Mouse (Mus musculus) embryonic facial prominence, embryonic 13.5 days (tissue): ENCODE results near the gene Rasa3. TPM values are rescaled to one million over a fixed set of nuclear protein-coding genes. Genes with fewer than 3 reads are reported as not detected.

Experiments used
- ATAC-seq: fragments of 200-750 bp; cut with Nextera tagmentation; 2 replicates; pipeline ENCODE4 v1.8.0; 2017; ENCODE audit warnings: low read depth; ENCODE audit not compliant: insufficient number of reproducible peaks, insufficient read depth, low FRiP score, low TSS enrichment
- H3K27ac ChIP-seq: fragments of 300-500 bp; sonication (generic); 2 replicates; pipeline ENCODE4 v1.5.1; 2015; ENCODE audit warnings: moderate library complexity, mild to moderate bottlenecking, inconsistent platforms
- H3K27me3 ChIP-seq: fragments of 300-500 bp; sonication (generic); 2 replicates; pipeline ENCODE4 v1.6.1; 2015; ENCODE audit warnings: mild to moderate bottlenecking, inconsistent platforms
- H3K36me3 ChIP-seq: fragments of 300-500 bp; sonication (generic); 2 replicates; pipeline ENCODE4 v1.6.1; 2015; ENCODE audit warnings: mild to moderate bottlenecking, inconsistent platforms
- H3K4me1 ChIP-seq: fragments of 300-500 bp; sonication (generic); 2 replicates; pipeline ENCODE4 v1.6.1; 2015; ENCODE audit warnings: inconsistent platforms
- H3K4me2 ChIP-seq: fragments of 300-500 bp; sonication (generic); 2 replicates; pipeline ENCODE4 v1.6.1; 2015; ENCODE audit warnings: moderate library complexity, mild to moderate bottlenecking, inconsistent platforms
- H3K4me3 ChIP-seq: fragments of 300-500 bp; sonication (generic); 2 replicates; pipeline ENCODE4 v1.5.1; 2015; ENCODE audit warnings: mild to moderate bottlenecking, inconsistent platforms
- H3K9ac ChIP-seq: fragments of 300-500 bp; sonication (generic); 2 replicates; pipeline ENCODE4 v1.6.1; 2015; ENCODE audit warnings: mild to moderate bottlenecking, inconsistent platforms
- H3K9me3 ChIP-seq: fragments of 300-500 bp; sonication (generic); 2 replicates; pipeline ENCODE4 v1.6.1; 2016; ENCODE audit warnings: inconsistent platforms
- WGBS: fragments of 180-500 bp; shearing (Covaris S2); methylation state at CpG from one replicate; pipeline ENCODE4 v1.1.7; 2015; ENCODE audit warnings: mixed read lengths; 5-methylcytosine and 5-hydroxymethylcytosine counted together
- polyA plus RNA-seq: library from polyadenylated mRNA; unstranded; fragments of >200 nt; fragmentation: Nextera tagmentation; extraction: Ambion mirVana; gene quantifications from 2 replicates; pipeline ENCODE4 v1.2.1, GENCODE M21; 2015

Gene Rasa3
- 25.5 and 29.1 TPM in 2 replicates for polyA plus RNA-seq

DNA sequence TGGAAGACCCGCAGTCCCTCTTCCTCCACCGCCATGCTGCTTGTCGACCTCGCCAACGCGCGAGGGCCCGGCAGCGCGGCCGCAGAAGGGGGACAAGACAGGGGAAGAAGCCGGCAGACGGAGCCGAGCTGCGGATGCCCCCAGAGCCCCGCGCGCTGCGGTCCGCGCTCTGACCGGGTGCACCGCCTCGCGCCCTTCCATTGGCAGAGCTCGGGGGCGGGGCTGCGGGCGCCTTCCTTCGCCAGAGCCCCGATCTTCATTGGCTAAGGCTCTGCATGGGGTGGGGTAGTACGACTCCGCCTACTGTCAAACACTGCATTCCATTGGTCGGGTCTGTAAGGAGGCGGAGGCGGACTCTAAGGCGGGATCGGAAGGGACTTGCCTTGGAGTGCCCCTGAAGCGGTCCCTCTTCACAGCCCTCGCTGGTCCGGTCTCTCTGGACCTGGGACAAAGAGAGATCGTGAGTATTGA, at the start of gene Rasa3:
TSS of gene Rasa3 (minus strand) at position 191 of the 471 bp plus-strand sequence.
- peaks cover 28% of the 10 kb centered on the region for H3K4me1 ChIP-seq
- H3K9me3 ChIP-seq: no peaks in the 10 kb centered on the region
- peak within 1 kb of the TSS; percentile 82 for H3K4me3 ChIP-seq
- no peaks in the 10 kb centered on the region for H3K36me3 ChIP-seq
- H3K9ac ChIP-seq: peak within 1 kb of the TSS; percentile 82
- peak within 1 kb of the TSS; percentile 73 for H3K27ac ChIP-seq
- WGBS: under 1% methylated on average over 42 of the region's 42 CpGs
- peaks cover 27% of the 10 kb centered on the region for H3K27me3 ChIP-seq
- peak within 1 kb of the TSS; percentile 85 for H3K4me2 ChIP-seq
- ATAC-seq: peak; percentile 98

GRCm38 (mm10) chr8:13725722-13726121, 48.3 kb upstream of the Rasa3 start:
- H3K4me2 ChIP-seq: no peak overlapping the region
- H3K27me3 ChIP-seq: no peaks in the 10 kb centered on the region
- H3K4me3 ChIP-seq: no peak overlapping the region
- H3K9me3 ChIP-seq: no peaks in the 10 kb centered on the region
- no peak overlapping the region for H3K9ac ChIP-seq
- H3K36me3 ChIP-seq: no peaks in the 10 kb centered on the region
- H3K4me1 ChIP-seq: 0 out of 2 replicates have a peak, but pooled peaks cover 5% of the 10 kb centered on the region
- no peak overlapping the region for H3K27ac ChIP-seq
- no peak for ATAC-seq

- no peaks in the 10 kb centered on the region for H3K4me1 ChIP-seq
- no peak overlapping the region for H3K4me2 ChIP-seq
- H3K27me3 ChIP-seq: no peaks in the 10 kb centered on the region
- WGBS: 86% methylated on average over 8 of the region's 8 CpGs
- no peak overlapping the region for H3K27ac ChIP-seq
- H3K9me3 ChIP-seq: no peaks in the 10 kb centered on the region
- no peaks in the 10 kb centered on the region for H3K36me3 ChIP-seq
- ATAC-seq: no peak
- no peak overlapping the region for H3K4me3 ChIP-seq
- no peak overlapping the region for H3K9ac ChIP-seq
Measured at GRCm38 (mm10) chr8:13718980-13719379, 41.6 kb upstream of the Rasa3 start.

DNA sequence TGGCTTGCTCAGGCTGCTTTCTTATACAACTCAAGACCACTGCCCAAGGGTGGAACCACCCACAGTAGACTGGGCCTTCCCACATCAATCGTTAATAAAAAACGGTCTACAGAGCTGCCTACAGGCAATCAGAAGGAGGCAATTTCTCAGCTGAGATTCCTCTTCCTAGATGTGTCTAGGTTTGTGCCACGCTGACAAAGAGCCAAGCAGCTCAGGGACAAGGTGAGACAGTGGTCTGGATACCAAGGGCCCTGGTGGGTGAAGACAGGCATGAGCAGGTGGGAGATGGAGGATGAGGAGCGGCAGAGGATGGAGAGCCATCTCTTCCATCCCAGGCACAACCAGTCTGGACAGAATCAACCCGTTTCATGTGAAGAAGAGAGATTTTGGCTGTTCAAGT, 31.1 kb upstream of the Rasa3 start:
- 82% methylated on average over 5 of the region's 5 CpGs for WGBS
- no peak for ATAC-seq
- no peak overlapping the region for H3K27ac ChIP-seq

DNA sequence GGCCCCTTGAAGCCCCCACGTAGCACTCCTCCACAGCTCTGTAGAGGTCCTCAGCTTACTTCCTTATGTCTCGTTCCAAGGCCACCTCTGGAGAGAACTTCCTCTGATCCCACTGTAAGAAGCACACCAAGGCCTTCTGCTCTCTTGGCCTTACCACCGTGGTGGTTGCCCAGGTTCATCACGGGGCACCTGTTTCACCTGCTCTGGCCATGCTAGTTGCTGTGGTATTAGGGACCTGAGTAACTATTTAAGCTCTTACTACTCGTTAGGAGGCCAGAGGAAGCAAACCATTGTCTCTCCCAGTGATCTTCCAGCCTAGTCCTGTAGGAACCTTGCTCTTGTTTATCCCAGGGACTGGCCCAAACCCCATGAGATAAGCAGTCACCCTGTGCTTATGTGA, 29.5 kb upstream of the Rasa3 start:
- 83% methylated on average over 5 of the region's 5 CpGs for WGBS
- ATAC-seq: no peak

More for the DNA sequence above, 31.1 kb upstream of the Rasa3 start:
- Histone ChIP-seq H3K9me3 (no peaks in the 10 kb centered on the region), H3K27me3 (no peaks in the 10 kb centered on the region), H3K4me3 (no peak overlapping the region), H3K9ac (no peak overlapping the region), H3K4me2 (no peak overlapping the region), H3K36me3 (no peaks in the 10 kb centered on the region), H3K4me1 (peaks cover 7% of the 10 kb centered on the region)

DNA sequence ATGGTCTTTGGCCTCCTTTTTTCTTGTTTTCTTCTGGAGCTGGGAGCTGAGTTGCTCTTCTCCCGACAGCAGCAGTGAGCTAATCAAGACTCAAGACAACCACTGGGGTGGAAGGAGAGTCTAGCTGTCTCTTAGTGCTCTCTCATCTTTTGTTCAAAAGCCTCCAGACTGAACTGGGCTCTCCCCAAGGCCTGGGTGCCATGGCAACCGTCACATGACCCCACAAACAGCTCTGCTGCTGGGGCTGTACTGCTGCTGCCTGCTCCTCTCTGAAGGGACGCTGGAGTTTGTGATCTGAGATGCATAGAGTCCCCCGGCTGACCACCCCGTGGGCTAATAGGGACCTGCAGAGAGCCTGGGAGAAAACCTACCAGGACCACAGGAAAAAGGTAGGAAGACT, 28.3 kb upstream of the Rasa3 start, which contains the start of gene Cfap97d2:
TSS of gene Cfap97d2 (plus strand) at position 222 of the 400 bp plus-strand sequence.
- no peak within 1 kb of the TSS for H3K4me3 ChIP-seq
- no peak within 1 kb of the TSS for H3K9ac ChIP-seq
- no peaks in the 10 kb centered on the region for H3K36me3 ChIP-seq
- ATAC-seq: no peak
- no peak within 1 kb of the TSS for H3K27ac ChIP-seq
- H3K4me1 ChIP-seq: peaks cover 7% of the 10 kb centered on the region
- H3K27me3 ChIP-seq: no peaks in the 10 kb centered on the region
- no peaks in the 10 kb centered on the region for H3K9me3 ChIP-seq
- 6% methylated on average over 5 of the region's 5 CpGs for WGBS
- H3K4me2 ChIP-seq: no peak within 1 kb of the TSS

More for the DNA sequence above, 29.5 kb upstream of the Rasa3 start:
- Histone ChIP-seq H3K27ac (no peak overlapping the region), H3K4me3 (no peak overlapping the region), H3K9me3 (no peaks in the 10 kb centered on the region), H3K27me3 (no peaks in the 10 kb centered on the region), H3K9ac (no peak overlapping the region), H3K4me1 (peaks cover 7% of the 10 kb centered on the region), H3K36me3 (no peaks in the 10 kb centered on the region), H3K4me2 (no peak overlapping the region)

GRCm38 (mm10) chr8:13704301-13704700, 26.9 kb upstream of the Rasa3 start:
- no peak overlapping the region for H3K4me3 ChIP-seq
- no peaks in the 10 kb centered on the region for H3K36me3 ChIP-seq
- H3K27me3 ChIP-seq: no peaks in the 10 kb centered on the region
- no peak overlapping the region for H3K4me2 ChIP-seq
- 85% methylated on average over 4 of the region's 4 CpGs for WGBS
- ATAC-seq: no peak
- H3K4me1 ChIP-seq: peaks cover 7% of the 10 kb centered on the region
- no peaks in the 10 kb centered on the region for H3K9me3 ChIP-seq
- H3K9ac ChIP-seq: no peak overlapping the region
- no peak overlapping the region for H3K27ac ChIP-seq

- H3K4me3 ChIP-seq: no peak overlapping the region
Measured at GRCm38 (mm10) chr8:13703756-13704155, 26.4 kb upstream of the Rasa3 start.

DNA sequence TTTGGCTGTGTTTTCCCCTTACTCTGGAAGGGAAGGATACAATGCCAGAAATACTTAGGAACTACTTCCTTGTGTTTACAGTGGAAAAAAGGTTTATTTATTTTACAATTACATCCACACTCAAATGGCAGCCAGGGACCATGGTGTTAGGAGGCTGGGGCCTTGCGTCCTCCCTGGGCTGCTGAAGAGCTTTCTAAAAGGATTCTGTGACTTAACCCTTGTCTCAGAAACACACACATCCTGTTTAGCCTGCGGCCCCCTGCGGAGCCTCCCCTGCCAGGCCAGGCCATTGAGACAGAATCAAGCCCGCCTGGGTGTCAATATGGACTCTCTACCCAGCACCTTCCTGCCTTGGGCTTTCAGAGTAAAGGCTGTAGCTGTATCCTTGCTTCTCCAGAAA, 25.4 kb upstream of the Rasa3 start:
- H3K4me2 ChIP-seq: no peak overlapping the region
- no peaks in the 10 kb centered on the region for H3K36me3 ChIP-seq
- H3K4me1 ChIP-seq: peaks cover 7% of the 10 kb centered on the region
- no peaks in the 10 kb centered on the region for H3K9me3 ChIP-seq
- no peak overlapping the region for H3K4me3 ChIP-seq
- no peak overlapping the region for H3K27ac ChIP-seq
- H3K27me3 ChIP-seq: no peaks in the 10 kb centered on the region
- 52% methylated on average over 4 of the region's 4 CpGs for WGBS
- H3K9ac ChIP-seq: no peak overlapping the region
- ATAC-seq: no peak

More at GRCm38 (mm10) chr8:13703756-13704155, 26.4 kb upstream of the Rasa3 start:
- no peak overlapping the region for H3K27ac ChIP-seq
- no peaks in the 10 kb centered on the region for H3K27me3 ChIP-seq
- H3K9me3 ChIP-seq: no peaks in the 10 kb centered on the region
- ATAC-seq: no peak
- H3K4me2 ChIP-seq: no peak overlapping the region
- WGBS: 86% methylated on average over 6 of the region's 6 CpGs
- no peak overlapping the region for H3K9ac ChIP-seq
- no peaks in the 10 kb centered on the region for H3K36me3 ChIP-seq
- H3K4me1 ChIP-seq: peaks cover 7% of the 10 kb centered on the region

GRCm38 (mm10) chr8:13699323-13699949, 22.0 kb upstream of the Rasa3 start:
- H3K9ac ChIP-seq: no peak overlapping the region
- 82% methylated on average over 5 of the region's 5 CpGs for WGBS
- no peak overlapping the region for H3K27ac ChIP-seq
- H3K4me2 ChIP-seq: no peak overlapping the region
- H3K9me3 ChIP-seq: no peaks in the 10 kb centered on the region
- no peak for ATAC-seq
- no peaks in the 10 kb centered on the region for H3K27me3 ChIP-seq
- H3K4me1 ChIP-seq: peaks cover 4% of the 10 kb centered on the region; the same call in 1 of the 2 replicates
- no peak overlapping the region for H3K4me3 ChIP-seq
- H3K36me3 ChIP-seq: no peaks in the 10 kb centered on the region

- Histone ChIP-seq H3K27me3 (no peaks in the 10 kb centered on the region), H3K4me1 (peaks cover 4% of the 10 kb centered on the region; the same call in 1 of the 2 replicates), H3K9ac (no peak overlapping the region), H3K9me3 (no peaks in the 10 kb centered on the region), H3K4me3 (no peak overlapping the region), H3K4me2 (no peak overlapping the region), H3K36me3 (no peaks in the 10 kb centered on the region), H3K27ac (no peak overlapping the region)
- 82% methylated on average over 3 of the region's 3 CpGs for WGBS
- ATAC-seq: no peak
Measured at GRCm38 (mm10) chr8:13698281-13698680, 20.9 kb upstream of the Rasa3 start.

DNA sequence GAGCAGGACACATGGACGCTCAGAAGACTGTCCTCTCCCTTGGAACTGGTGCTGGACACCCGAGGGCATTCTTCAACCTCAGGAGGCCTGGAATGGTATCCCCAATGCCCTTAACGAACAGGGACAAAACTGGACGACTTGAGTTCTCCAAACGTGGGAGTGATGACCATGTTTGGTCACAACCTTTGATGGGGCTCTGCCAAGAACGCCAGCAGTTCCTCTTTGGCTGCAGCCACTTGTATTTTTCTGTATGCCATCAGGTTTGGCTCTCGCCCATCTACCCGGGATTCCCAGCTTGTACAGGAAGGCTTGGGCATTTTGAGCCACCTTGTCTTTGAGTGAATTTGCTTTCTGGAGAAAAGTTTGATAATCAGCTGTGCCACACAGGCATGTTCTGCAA, 20.3 kb upstream of the Rasa3 start:
- Histone ChIP-seq H3K9me3 (no peaks in the 10 kb centered on the region), H3K4me1 (peaks cover 4% of the 10 kb centered on the region; the same call in 1 of the 2 replicates), H3K4me2 (no peak overlapping the region), H3K9ac (no peak overlapping the region), H3K27me3 (no peaks in the 10 kb centered on the region), H3K4me3 (no peak overlapping the region), H3K27ac (no peak overlapping the region), H3K36me3 (no peaks in the 10 kb centered on the region)
- 78% methylated on average over 8 of the region's 8 CpGs for WGBS
- ATAC-seq: no peak
